Mouse (Mus musculus): ENCODE data around the gene Pih1d2. TPM values are rescaled to one million over a fixed set of nuclear protein-coding genes. Genes with fewer than 3 reads are reported as not detected.

The Pih1d2 gene
- total and polyA plus RNA-seq, 2 experiments from 2014 or later, result 2.6 to 5.5 TPM

DNA sequence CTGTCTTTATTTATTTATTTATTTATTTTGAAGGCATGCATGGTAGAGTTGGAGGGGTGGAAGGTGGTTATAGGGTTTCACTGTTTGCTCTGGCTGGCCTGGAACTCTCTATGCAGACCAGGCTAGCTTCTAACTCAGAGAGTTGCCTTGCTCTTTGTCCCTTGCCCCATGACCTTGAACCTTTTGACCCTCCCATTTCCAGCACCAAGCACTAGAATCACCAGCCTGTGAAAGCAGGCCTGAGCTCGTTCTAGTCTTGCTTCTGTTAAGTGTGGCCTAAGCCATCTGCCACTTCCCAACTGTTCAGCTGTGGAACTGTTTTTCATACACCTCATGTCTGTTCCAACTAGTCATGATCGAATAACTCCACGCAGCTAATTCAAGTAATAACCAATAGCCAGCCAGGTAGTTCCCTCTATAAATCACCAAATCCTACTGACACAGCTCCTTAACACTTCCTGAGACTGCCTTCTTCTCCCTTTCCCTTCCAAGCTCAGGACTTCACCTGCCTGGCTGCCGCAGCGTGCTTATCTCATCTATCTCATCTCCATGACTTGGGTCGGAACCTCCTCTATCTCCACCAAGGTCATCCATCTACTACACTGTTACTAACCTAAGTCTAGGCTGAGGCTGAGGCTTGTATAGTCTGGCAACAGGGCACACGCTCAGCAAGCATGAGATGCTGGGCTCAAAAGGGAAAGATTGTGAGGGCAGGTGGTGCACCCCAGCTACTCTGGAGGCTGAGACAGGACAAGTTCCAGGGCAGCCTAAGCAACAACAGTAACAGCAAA, 14.9 kb upstream of the Pih1d2 start:
- Histone ChIP-seq H3K4me3 (ENCODE audit: low read length) (peak overlapping the region; percentile 90), H3K36me3 (ENCODE audit: insufficient read depth, low read length) (peaks cover 33% of the 10 kb centered on the region), H3K27me3 (ENCODE audit: insufficient read depth, low read length) (no peaks in the 10 kb centered on the region), H3K9ac (replicated peaks; ENCODE audit: low read length) (0 out of 2 replicates have a peak overlapping the region, but pooled peaks have one; percentile 5), H3K9me3 (ENCODE audit: low read length) (no peaks in the 10 kb centered on the region), H3K4me2 (ENCODE audit: low read depth, low read length) (peak overlapping the region; percentile 86), H3K27ac (no peak overlapping the region), H3K4me1 (ENCODE audit: insufficient read depth, low read length) (peaks cover 17% of the 10 kb centered on the region)
- 92% methylated on average over 7 of the region's 7 CpGs for WGBS
- ATAC-seq (no peak), DNase-seq (ENCODE audit: low spot score) (no peak)
- no peak for TF ChIP-seq CTCF (IDR thresholded peaks at IDR 0.05; ENCODE audit: low read depth)

- TF ChIP-seq CTCF (IDR thresholded peaks at IDR 0.05; ENCODE audit: low read depth), result no peak
- ATAC-seq, result peak; percentile 98
- peak within 1 kb of the TSS; percentile 86 for H3K9ac ChIP-seq (replicated peaks; ENCODE audit: low read length)
- peak; percentile 98 for DNase-seq (ENCODE audit: low spot score)
- under 1% methylated on average over 48 of the region's 48 CpGs for WGBS
- peak within 1 kb of the TSS; percentile 87 for H3K27ac ChIP-seq
- H3K36me3 ChIP-seq (ENCODE audit: insufficient read depth, low read length), result peaks cover 25% of the 10 kb centered on the region
- peak within 1 kb of the TSS; percentile 90 for H3K4me3 ChIP-seq (ENCODE audit: low read length)
- H3K9me3 ChIP-seq (ENCODE audit: low read length), result no peaks in the 10 kb centered on the region
- H3K27me3 ChIP-seq (ENCODE audit: insufficient read depth, low read length), result no peaks in the 10 kb centered on the region
- H3K4me2 ChIP-seq (ENCODE audit: low read depth, low read length), result peak within 1 kb of the TSS; percentile 86
- H3K4me1 ChIP-seq (ENCODE audit: insufficient read depth, low read length), result peaks cover 17% of the 10 kb centered on the region
Observed at GRCm38 (mm10) chr9:50603189-50603997, 13.7 kb upstream of the Pih1d2 start, which contains the start of the genes Sdhd and Timm8b. Gene Sdhd, minus strand, starts transcription at chr9:50603812. Gene Timm8b, plus strand, starts transcription at chr9:50603910.

GRCm38 (mm10) chr9:50603998-50604324, 13.2 kb upstream of the Pih1d2 start:
- ATAC-seq, result peak; percentile 92
- under 1% methylated on average over 24 of the region's 24 CpGs for WGBS
- Histone ChIP-seq H3K4me2 (ENCODE audit: low read depth, low read length) (peak overlapping the region; percentile 86), H3K27ac (peak overlapping the region; percentile 87), H3K4me3 (ENCODE audit: low read length) (peak overlapping the region; percentile 90), H3K4me1 (ENCODE audit: insufficient read depth, low read length) (peaks cover 17% of the 10 kb centered on the region), H3K27me3 (ENCODE audit: insufficient read depth, low read length) (no peaks in the 10 kb centered on the region), H3K9me3 (ENCODE audit: low read length) (no peaks in the 10 kb centered on the region), H3K36me3 (ENCODE audit: insufficient read depth, low read length) (peaks cover 19% of the 10 kb centered on the region), H3K9ac (replicated peaks; ENCODE audit: low read length) (peak overlapping the region; percentile 86)
- TF ChIP-seq CTCF (IDR thresholded peaks at IDR 0.05; ENCODE audit: low read depth), result peak; percentile 65
- DNase-seq (ENCODE audit: low spot score), result no peak

DNA sequence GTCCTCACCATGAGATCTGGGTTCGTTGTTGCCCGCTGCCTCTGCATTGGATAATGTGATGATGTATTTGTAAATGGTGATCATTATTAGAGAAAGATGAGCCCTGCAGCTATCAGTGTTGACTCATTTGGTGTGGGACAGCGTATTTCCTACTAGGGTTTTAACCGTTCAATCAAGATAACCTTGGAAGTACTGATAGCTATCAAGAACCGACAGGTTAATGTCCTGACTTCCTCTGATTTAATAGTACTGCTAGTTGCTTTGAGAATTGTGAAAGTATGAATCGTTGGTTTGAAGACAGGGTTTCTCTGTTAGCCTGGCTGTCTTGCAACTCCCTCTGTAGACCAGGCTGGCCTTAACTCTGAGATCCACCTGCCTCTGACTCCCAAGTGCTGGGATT, 12.8 kb upstream of the Pih1d2 start:
- Histone ChIP-seq H3K4me1 (ENCODE audit: insufficient read depth, low read length) (peaks cover 17% of the 10 kb centered on the region), H3K9me3 (ENCODE audit: low read length) (no peaks in the 10 kb centered on the region), H3K4me3 (ENCODE audit: low read length) (peak overlapping the region; percentile 90), H3K36me3 (ENCODE audit: insufficient read depth, low read length) (peaks cover 17% of the 10 kb centered on the region), H3K4me2 (ENCODE audit: low read depth, low read length) (peak overlapping the region; percentile 86), H3K27me3 (ENCODE audit: insufficient read depth, low read length) (no peaks in the 10 kb centered on the region), H3K9ac (replicated peaks; ENCODE audit: low read length) (peak overlapping the region; percentile 86), H3K27ac (peak overlapping the region; percentile 87)
- WGBS, result 5% methylated on average over 6 of the region's 6 CpGs
- ATAC-seq (no peak), DNase-seq (ENCODE audit: low spot score) (peak; percentile 16)
- no peak for TF ChIP-seq CTCF (IDR thresholded peaks at IDR 0.05; ENCODE audit: low read depth)

DNA sequence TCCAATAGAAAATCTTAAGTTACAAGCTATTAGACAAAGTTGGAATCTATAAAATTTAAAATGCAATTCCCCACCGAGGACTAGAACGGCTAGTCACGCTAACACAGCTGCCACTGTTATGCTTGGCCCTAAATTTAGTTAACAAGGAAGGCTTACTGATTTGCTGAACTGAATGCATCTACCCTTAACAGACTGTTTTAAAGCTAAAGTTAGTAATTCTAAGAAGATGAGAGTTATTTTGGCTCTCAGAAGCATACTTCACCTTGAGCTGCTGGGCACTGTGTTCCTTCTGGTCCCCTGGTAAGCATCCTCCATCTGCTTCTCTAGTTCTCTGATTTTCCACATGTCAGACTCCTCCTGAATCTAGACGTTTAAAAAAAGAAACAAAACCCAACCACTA, 5.0 kb upstream of the Pih1d2 start:
- Histone ChIP-seq H3K4me3 (ENCODE audit: low read length) (no peak overlapping the region), H3K9me3 (ENCODE audit: low read length) (no peaks in the 10 kb centered on the region), H3K27me3 (ENCODE audit: insufficient read depth, low read length) (no peaks in the 10 kb centered on the region), H3K4me1 (ENCODE audit: insufficient read depth, low read length) (peaks cover 4% of the 10 kb centered on the region; the same call in 1 of the 2 replicates), H3K4me2 (ENCODE audit: low read depth, low read length) (no peak overlapping the region), H3K9ac (replicated peaks; ENCODE audit: low read length) (no peak overlapping the region), H3K27ac (no peak overlapping the region), H3K36me3 (ENCODE audit: insufficient read depth, low read length) (peaks cover 25% of the 10 kb centered on the region; the same call in 1 of the 2 replicates)
- no peak for TF ChIP-seq CTCF (IDR thresholded peaks at IDR 0.05; ENCODE audit: low read depth)
- DNase-seq (ENCODE audit: low spot score) (no peak), ATAC-seq (no peak)
- 91% methylated on average over 4 of the region's 4 CpGs for WGBS

- 39% methylated on average over 11 of the region's 11 CpGs for WGBS
- Histone ChIP-seq H3K9me3 (ENCODE audit: low read length) (no peaks in the 10 kb centered on the region), H3K36me3 (ENCODE audit: insufficient read depth, low read length) (peaks cover 21% of the 10 kb centered on the region; the same call in 1 of the 2 replicates), H3K27ac (peak overlapping the region; percentile 96; the same call in 1 of the 2 replicates), H3K27me3 (ENCODE audit: insufficient read depth, low read length) (no peaks in the 10 kb centered on the region), H3K4me1 (ENCODE audit: insufficient read depth, low read length) (peaks cover 4% of the 10 kb centered on the region; the same call in 1 of the 2 replicates), H3K4me3 (ENCODE audit: low read length) (peak overlapping the region; percentile 98), H3K9ac (replicated peaks; ENCODE audit: low read length) (peak overlapping the region; percentile 94), H3K4me2 (ENCODE audit: low read depth, low read length) (peak overlapping the region; percentile 75)
- ATAC-seq (no peak), DNase-seq (ENCODE audit: low spot score) (no peak)
- TF ChIP-seq CTCF (IDR thresholded peaks at IDR 0.05; ENCODE audit: low read depth), result no peak
Observed at GRCm38 (mm10) chr9:50616161-50616560, 960 bp upstream of the Pih1d2 start.
